Mouse (Mus musculus) heart, postnatal 0 days (tissue): ENCODE results near the gene Kif5a. TPM values are rescaled to one million over a fixed set of nuclear protein-coding genes. Genes with fewer than 3 reads are reported as not detected.

Source experiments
- ATAC-seq: fragments of 200-750 bp; cut with Nextera tagmentation; 2 replicates; pipeline ENCODE4 v1.8.0; 2017; ENCODE audit warnings: low read depth, moderate number of reproducible peaks, moderate library complexity; ENCODE audit not compliant: insufficient read depth
- DNase-seq: peaks from one replicate; pipeline ENCODE4 v3.0.0-alpha.2; 2016; ENCODE audit warnings: low spot score
- H3K27ac ChIP-seq: fragments of 300-500 bp; sonication (generic); 2 replicates; pipeline ENCODE4 v1.5.1; 2014; ENCODE audit warnings: low read depth, mild to moderate bottlenecking
- H3K27me3 ChIP-seq: fragments of 300-500 bp; sonication (generic); 2 replicates; pipeline ENCODE4 v1.6.1; 2014; ENCODE audit warnings: low read length, mixed read lengths; ENCODE audit not compliant: control insufficient read depth, insufficient read depth
- H3K36me3 ChIP-seq: fragments of 300-500 bp; sonication (generic); replicated peaks from 2 replicates; pipeline ENCODE4 v1.6.1; 2014; ENCODE audit warnings: low read length, mixed read lengths; ENCODE audit not compliant: control insufficient read depth, insufficient read depth
- H3K4me1 ChIP-seq: fragments of 300-500 bp; sonication (generic); 2 replicates; pipeline ENCODE4 v1.6.1; 2014; ENCODE audit warnings: antibody characterized with exemption; ENCODE audit not compliant: control insufficient read depth, insufficient read depth
- H3K4me2 ChIP-seq: fragments of 300-500 bp; sonication (generic); 2 replicates; pipeline ENCODE4 v1.6.1; 2014; ENCODE audit warnings: low read depth, mild to moderate bottlenecking, low read length, moderate library complexity
- H3K4me3 ChIP-seq: fragments of 300-500 bp; sonication (generic); 2 replicates; pipeline ENCODE4 v1.5.1; 2014; ENCODE audit warnings: low read depth, low read length
- H3K9ac ChIP-seq: fragments of 300-500 bp; sonication (generic); replicated peaks from 2 replicates; pipeline ENCODE4 v1.6.1; 2014; ENCODE audit warnings: low read depth, low read length, mixed read lengths
- H3K9me3 ChIP-seq: fragments of 300-500 bp; sonication (generic); replicated peaks from 2 replicates; pipeline ENCODE4 v1.6.1; 2016; ENCODE audit warnings: low read length; ENCODE audit not compliant: control insufficient read depth
- CTCF ChIP-seq: IDR thresholded peaks from 2 replicates; pipeline ENCODE4 v1.5.1; 2016; ENCODE audit warnings: antibody characterized with exemption, control low read depth, low read depth
- EP300 ChIP-seq: IDR thresholded peaks from 2 replicates; pipeline ENCODE4 v1.6.1; 2016; ENCODE audit warnings: antibody characterized with exemption, low read depth
- WGBS: fragments of 180-500 bp; shearing (Covaris S2); extraction: QIAGEN DNeasy Blood & Tissue Kit; methylation state at CpG from one replicate; pipeline ENCODE4 v1.1.7; 2014; 5-methylcytosine and 5-hydroxymethylcytosine counted together
- polyA plus RNA-seq: library from polyadenylated mRNA; unstranded; fragments of >200 nt; fragmentation: Nextera tagmentation; extraction: Ambion mirVana; gene quantifications from 2 replicates; pipeline ENCODE4 v1.2.1, GENCODE M21; 2015
- total RNA-seq: library from RNA; depleted of rRNA; stranded (reverse); fragments of >200 nt; gene quantifications from 2 replicates; pipeline ENCODE4 v1.2.3, GENCODE M21; 2014; ENCODE audit warnings: low replicate concordance

Gene Kif5a
- total and polyA plus RNA-seq, 2 experiments from 2014 or later: 0.11 to 0.27 TPM

DNA sequence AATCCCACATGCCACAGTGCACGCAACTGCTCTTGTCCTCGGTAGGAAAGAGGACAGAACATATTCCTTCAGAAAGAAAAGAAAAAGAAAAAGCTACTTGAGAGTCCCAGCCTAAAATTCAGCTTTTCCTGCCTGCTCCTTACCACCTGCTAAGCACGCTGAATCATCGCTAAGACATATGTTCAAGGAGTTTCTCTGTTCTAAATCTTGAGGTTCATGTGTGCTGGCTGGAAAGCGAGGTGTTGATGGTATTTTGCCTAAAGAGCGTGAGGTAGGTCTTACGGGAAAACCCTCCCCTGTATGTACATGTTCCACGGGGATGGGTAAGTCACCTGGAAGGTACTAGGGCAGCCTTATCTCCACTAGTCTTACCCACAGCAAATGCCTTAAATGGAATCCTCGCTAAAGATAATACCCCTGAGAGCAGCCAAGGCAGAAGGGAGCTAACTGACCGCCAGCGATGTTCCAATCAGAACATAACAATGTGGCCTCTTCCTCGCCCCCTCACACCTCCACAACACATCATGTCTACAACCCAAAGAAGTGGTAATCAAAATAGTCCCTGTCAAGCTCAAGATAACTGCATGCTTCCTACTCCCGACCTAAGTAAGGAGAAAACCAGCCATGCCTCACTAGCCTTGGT is 53.1 kb downstream of the Kif5a start:
- no peak overlapping the region for H3K9ac ChIP-seq
- H3K27me3 ChIP-seq: no peaks in the 10 kb centered on the region
- H3K9me3 ChIP-seq: no peaks in the 10 kb centered on the region
- H3K4me3 ChIP-seq: no peak overlapping the region
- WGBS: 73% methylated on average over 13 of the region's 13 CpGs
- no peak overlapping the region for H3K27ac ChIP-seq
- peaks cover 16% of the 10 kb centered on the region for H3K4me1 ChIP-seq
- DNase-seq (no peak), ATAC-seq (no peak)
- H3K4me2 ChIP-seq: peak overlapping the region; percentile 96
- TF ChIP-seq EP300 (no peak), CTCF (no peak)
- H3K36me3 ChIP-seq: peaks cover 28% of the 10 kb centered on the region

DNA sequence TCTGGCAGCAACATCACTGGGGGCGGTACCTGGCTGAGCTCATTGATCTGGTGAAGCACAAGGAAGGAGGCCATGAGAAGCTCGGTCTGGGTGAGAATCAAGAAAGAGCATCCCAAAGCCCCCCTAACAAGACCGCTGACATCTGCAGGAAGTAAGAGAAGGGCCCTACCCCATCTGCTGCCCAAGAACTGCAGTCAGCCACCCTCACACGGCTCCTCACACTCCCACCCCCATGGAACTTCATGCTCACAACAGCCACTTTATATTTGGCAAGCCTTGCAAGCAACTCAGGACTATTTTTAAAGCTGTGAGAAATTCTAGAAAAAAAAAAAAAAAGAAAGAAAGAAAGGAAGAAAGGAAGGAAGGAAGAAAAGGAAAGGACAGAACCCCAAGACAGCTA is 54.2 kb downstream of the Kif5a start:
- no peak for ATAC-seq
- Histone ChIP-seq H3K4me2 (no peak overlapping the region), H3K4me1 (peaks cover 16% of the 10 kb centered on the region), H3K36me3 (peaks cover 36% of the 10 kb centered on the region), H3K27ac (peak overlapping the region; percentile 34), H3K4me3 (no peak overlapping the region), H3K9me3 (no peaks in the 10 kb centered on the region), H3K27me3 (no peaks in the 10 kb centered on the region), H3K9ac (no peak overlapping the region)
- TF ChIP-seq EP300 (no peak), CTCF (no peak)
- DNase-seq: no peak
- WGBS: 63% methylated on average over 4 of the region's 4 CpGs

DNA sequence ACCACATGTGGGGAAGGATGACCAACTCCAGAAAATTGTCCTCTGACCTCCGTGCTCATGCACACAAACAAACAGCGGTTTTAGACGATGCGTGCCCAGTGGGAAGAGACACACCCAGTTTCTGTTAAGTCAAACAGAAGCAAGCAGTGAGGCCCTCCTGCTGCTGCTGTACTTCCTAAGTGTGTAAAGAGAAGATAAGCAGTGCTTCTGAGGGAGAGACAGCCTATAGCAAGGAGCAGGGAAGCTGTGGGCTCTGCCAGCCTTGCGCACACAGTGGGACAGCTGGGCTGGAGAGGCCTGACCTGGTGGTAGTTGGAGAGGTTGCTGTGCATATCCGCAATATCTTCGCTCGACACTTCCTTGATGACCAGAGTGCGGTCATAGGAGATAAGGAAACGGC is 57.8 kb downstream of the Kif5a start:
- Histone ChIP-seq H3K4me1 (peaks cover 9% of the 10 kb centered on the region; the same call in 1 of the 2 replicates), H3K36me3 (peaks cover 62% of the 10 kb centered on the region), H3K27me3 (no peaks in the 10 kb centered on the region), H3K9me3 (no peaks in the 10 kb centered on the region), H3K4me3 (no peak overlapping the region), H3K4me2 (no peak overlapping the region), H3K9ac (no peak overlapping the region), H3K27ac (no peak overlapping the region)
- DNase-seq: no peak
- TF ChIP-seq CTCF: no peak
- TF ChIP-seq EP300: no peak
- ATAC-seq: no peak
- WGBS: 73% methylated on average over 10 of the region's 10 CpGs

DNA sequence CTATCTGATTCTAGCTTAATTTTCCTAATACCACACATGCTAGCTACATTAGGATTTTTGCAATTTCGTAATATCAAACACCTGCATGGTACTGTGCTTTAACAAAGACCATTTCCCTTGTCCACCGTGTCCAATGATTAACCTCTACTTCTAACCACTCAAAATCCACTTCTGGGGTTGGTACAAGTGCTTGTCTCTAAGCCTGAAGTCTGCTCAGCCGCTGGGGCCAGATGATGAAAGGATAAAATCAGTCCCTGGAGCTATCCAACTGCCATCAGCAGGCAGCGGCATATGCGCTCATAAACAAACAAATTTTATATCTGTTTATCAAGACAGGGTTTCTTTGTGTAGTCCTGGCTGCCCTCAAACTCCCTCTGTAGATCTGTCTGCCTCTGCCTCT is 58.6 kb downstream of the Kif5a start:
- Histone ChIP-seq H3K27me3 (no peaks in the 10 kb centered on the region), H3K4me2 (no peak overlapping the region), H3K36me3 (peaks cover 65% of the 10 kb centered on the region), H3K4me1 (peaks cover 8% of the 10 kb centered on the region; the same call in 1 of the 2 replicates), H3K9ac (no peak overlapping the region), H3K4me3 (no peak overlapping the region), H3K27ac (no peak overlapping the region), H3K9me3 (no peaks in the 10 kb centered on the region)
- WGBS: 85% methylated on average over 5 of the region's 5 CpGs
- DNase-seq (no peak), ATAC-seq (no peak)
- TF ChIP-seq CTCF (no peak), EP300 (no peak)

DNA sequence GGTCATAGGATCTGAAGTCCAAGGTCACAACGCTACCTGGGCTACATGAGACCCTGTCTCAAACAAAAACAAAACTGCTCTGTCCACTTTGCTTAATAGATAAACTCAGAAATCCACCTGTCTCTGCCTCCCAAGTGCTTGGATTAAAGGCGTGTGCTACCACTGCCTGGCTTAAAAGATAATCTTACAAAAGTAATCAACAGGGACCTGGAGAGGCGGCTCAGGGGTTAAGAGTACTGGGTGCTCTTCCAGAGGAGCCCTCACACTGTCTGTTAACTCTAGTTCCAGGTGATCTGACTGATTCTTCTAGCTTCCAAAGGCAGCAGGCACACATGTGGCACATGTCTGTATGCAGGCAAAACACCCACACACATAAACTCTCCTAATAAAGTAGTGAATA is 60.0 kb downstream of the Kif5a start:
- peaks cover 75% of the 10 kb centered on the region for H3K36me3 ChIP-seq

DNA sequence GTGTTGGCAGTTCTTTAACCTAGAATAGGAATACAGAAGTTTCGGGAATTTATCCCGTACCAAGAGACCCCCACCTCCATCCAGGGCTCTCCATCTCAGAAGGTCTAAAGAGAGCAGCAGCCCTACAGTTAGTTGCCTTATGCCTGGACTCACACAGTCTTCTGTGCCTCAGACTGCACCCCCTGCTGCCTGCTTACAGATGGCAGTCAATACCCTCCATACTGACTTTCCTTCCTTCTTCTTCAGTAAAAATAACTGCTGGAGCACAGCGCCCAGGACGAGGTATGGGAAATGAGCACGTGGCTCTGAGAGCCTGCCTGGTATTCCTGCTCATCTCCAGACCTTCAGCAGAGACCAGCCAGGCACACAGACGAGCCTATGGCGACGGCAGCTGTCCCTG is 62.9 kb downstream of the Kif5a start:
- DNase-seq (no peak), ATAC-seq (no peak)
- H3K4me2 ChIP-seq: no peak overlapping the region
- no peak overlapping the region for H3K9ac ChIP-seq
- H3K4me3 ChIP-seq: no peak overlapping the region
- TF ChIP-seq EP300 (no peak), CTCF (0 out of 2 replicates have a peak, but pooled peaks have one; percentile 9)
- H3K27me3 ChIP-seq: no peaks in the 10 kb centered on the region
- H3K27ac ChIP-seq: no peak overlapping the region
- H3K4me1 ChIP-seq: peaks cover 8% of the 10 kb centered on the region; the same call in 1 of the 2 replicates
- H3K36me3 ChIP-seq: peaks cover 57% of the 10 kb centered on the region
- H3K9me3 ChIP-seq: no peaks in the 10 kb centered on the region
- WGBS: 79% methylated on average over 8 of the region's 8 CpGs

More for the DNA sequence above, 60.0 kb downstream of the Kif5a start:
- Histone ChIP-seq H3K9me3 (no peaks in the 10 kb centered on the region), H3K27me3 (no peaks in the 10 kb centered on the region), H3K4me1 (no peaks in the 10 kb centered on the region), H3K4me3 (no peak overlapping the region), H3K9ac (no peak overlapping the region), H3K27ac (no peak overlapping the region), H3K4me2 (no peak overlapping the region)
- DNase-seq (no peak), ATAC-seq (no peak)
- WGBS: 82% methylated on average over 3 of the region's 3 CpGs
- TF ChIP-seq EP300 (no peak), CTCF (no peak)
